Mouse (Mus musculus): Measurements from ENCODE around the gene Nup153.

Nup153 gene

DNA sequence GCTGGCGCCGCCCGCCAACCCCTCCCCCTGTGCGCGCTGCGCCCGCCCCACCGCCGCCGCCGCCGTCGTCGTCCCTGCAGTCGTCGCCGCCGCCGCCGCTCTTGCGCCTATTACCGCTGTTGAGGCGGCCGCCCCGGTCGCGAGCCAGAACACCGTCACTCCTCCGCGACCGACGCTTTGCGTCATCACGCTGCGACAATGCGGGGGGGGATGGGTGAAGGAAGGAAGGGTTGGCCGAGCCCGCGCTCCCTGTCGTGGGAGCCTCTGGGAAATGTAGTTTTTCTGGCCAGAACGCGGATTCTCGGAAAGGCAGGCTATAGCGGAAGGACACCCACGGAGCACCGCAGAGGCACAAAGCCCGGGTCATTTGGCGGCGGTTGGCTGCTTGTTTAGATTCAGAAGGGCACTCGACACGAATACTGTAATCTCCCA is at the start of gene Nup153:
Nup153 (minus strand) TSS at position 104 of the 432 bp plus-strand sequence.
- in situ Hi-C loops (cut with MboI, MseI), result loop anchor here (25.0 kb wide), 1 partner anchor 1784 kb away; the partner anchor contains the start of genes A830005F24Rik and Zfp169

DNA sequence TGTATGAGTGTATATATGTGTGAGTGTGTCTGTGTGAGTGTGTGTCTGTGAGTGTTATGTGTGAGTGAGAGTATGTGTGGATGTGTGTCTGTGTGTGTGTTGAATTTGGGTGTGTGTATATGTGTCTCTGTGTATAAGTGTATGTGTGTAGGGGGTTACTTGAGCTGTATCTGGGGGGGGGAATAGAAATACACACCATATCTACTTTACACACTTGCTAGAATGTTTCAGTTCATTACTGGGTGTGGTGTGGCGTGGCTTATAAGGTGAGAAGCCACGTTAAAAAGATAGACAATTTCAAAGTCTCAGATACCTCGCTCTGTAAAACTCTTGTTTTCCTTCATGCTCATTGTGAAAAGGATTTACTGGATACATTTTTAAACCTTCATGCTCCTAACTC is 49.7 kb upstream of the Nup153 start:
- in situ Hi-C loops (cut with MboI, MseI), result no loop called here

DNA sequence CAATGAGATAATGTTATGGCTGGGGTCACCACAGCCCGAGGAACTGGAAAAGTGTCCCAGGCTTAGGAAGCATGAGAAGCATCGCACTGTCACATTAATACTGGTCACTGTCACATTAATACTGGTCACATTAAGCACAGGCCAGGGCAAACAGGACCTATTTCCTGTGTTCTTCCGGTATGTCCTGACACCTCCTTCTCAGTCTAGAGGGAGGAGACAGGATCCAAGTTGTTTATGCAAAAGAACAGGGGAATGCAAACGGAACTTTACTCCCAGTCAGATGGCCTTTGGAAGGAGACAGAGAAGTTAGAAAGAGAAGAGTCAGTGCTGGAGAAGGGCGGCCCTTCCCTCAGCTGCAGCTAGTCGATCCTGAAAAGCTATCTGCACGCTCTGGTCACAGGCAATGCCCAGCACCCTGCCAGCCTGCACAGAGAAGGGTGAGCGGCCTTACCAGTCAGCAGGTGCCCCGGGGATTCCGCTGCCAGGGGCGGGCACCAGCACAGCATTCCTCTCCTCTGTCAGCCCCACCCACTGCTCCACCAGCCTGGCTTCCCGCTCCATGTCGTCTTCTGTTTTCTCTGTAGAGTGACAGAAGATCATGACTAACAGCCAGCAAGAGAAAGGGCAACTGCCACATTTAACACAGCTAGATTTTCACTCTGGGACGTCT is 49.0 kb upstream of the Nup153 start:
- in situ Hi-C loops (cut with MboI, MseI), result no loop called here

DNA sequence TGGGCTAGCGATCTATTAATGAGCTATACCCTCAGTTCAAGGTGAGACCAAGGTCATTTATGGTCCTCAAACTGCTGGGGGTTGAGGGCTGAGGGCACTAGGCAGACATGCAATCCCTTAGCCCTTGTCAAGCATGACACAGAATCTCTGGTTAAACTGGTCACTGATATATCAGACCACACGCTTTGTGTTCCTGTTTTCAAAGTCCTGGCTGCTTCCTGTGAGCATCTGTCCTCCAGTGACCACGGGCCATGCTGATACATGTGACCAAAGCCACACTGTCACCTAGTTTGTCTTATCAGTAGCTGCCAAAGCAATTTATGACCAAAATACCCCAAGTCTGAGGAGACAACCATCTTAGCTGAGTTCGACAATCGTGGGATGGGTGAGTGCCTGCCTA is 47.3 kb upstream of the Nup153 start:
- in situ Hi-C loops (cut with MboI, MseI), result no loop called here

DNA sequence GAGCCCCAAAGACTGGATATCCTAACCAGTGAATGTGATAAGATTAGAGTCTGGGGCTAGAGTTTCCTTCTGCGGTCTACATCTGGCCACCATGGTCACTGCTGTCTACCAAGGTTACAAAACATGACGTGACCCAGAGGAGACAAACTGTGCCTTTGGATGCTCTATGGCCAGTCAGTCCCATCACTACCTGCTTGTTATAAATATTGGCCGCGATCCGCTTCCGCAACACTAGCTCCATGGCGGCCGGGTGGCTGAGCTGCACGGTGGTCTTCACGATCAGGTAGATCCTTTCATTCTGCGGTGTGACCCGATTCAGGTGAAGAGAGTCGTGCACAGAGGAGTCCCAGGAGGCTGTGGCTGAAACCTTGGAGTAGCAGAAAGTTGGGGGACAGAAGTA is 44.8 kb upstream of the Nup153 start:
- in situ Hi-C loops (cut with MboI, MseI), result no loop called here

DNA sequence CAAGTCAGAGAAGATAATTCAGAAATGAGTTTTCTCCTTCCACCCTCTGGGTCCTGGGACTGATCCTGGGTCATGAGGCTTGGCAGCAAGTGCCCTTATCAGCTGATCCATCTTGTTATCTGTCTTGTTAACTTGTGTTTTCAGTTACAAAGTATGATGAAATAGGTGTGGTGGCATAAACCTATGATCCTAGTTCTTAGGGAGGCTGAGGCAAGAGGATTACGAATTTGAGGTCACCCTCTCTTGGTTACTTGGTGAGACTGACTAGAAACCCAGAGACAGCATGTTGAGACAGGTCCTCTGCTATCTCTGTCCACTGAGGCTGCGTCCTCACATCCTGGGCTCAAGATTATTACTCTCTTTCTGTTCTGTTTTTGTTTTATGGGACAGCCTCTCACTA is 37.6 kb upstream of the Nup153 start:
- in situ Hi-C loops (cut with MboI, MseI), result no loop called here

DNA sequence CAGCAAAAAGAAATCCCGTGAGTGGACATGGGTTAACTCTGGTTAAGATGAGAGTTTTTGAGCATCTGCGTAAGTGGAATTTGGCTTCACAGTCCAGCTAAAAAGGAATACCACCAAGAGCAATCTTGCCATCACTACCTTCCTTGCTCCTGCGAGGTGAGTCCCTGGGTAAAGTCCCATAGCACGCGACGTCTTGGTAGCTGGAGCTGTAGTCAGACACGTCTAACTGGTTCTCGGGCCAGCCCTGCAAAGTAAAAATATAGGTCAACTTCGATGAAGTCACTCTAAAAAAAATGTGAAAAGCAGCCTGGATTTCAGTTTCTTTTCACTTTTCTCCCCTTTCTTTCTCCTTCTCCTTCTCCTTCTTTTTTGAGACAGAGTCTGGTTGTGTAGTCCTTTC is 35.5 kb upstream of the Nup153 start:
- in situ Hi-C loops (cut with MboI, MseI), result no loop called here

DNA sequence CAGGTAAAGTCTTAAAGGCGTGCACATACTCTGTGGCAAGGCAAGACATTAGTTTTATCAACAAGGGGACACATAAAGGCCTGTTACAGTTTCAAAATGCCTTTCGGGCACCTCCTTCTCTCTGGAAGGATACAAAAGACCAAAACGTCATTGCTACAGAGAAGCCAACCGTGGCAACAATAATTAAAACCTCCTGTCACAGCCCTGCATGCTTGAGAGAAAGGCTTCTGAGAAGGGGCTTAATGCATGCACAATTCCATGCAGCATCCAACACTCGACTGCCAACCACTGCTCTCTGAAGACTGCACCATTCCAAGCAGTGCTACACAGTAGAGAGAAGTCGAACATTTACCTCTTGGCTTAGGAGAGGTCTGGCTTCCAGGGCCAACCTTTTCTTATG is 33.2 kb upstream of the Nup153 start:
- in situ Hi-C loops (cut with MboI, MseI), result no loop called here

DNA sequence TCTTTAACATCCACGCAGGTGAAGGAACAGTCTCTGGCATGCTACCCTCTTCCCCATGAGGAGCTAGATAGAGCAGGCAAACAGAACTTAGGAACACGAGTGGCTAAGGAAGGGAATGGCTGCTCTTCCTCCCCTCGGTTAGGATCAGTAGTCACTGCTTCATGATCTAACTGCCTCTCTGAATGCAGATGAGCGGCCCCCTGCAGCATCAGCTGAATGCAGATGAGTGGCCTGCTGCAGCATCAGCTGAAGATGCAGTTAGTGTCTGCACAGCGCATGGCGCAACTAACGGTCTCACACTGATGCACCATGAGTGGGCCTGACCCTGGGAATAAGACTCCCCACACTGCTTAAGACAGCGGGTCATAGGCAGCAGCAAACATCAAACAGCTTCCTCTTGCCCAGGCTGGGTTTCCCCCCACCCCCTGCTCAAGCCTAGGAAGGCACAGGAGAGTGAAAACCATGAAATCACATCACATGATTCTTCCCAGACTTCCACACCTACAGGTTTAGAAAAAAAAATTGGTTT is 31.6 kb upstream of the Nup153 start:
- in situ Hi-C loops (cut with MboI, MseI), result no loop called here

DNA sequence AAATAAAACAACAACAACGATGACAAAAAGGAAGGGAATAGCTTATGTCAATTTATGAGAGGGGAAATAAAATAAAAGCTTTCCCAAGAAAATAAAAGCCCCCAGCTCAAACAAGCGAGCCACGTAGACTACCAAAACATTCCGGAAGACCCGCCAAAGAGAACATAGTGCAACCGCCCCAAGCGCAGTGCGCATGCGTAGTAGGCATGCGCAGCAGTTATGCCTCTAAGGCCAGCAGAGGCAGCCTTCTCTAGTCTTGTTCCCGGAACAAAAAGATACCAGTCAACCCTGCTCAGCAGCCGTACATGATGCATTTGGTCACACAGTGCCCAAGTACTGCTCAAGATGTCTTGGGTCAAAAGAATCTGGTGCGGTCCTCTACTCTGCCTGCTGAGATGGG is 30.9 kb upstream of the Nup153 start:
- in situ Hi-C loops (cut with MboI, MseI), result no loop called here

DNA sequence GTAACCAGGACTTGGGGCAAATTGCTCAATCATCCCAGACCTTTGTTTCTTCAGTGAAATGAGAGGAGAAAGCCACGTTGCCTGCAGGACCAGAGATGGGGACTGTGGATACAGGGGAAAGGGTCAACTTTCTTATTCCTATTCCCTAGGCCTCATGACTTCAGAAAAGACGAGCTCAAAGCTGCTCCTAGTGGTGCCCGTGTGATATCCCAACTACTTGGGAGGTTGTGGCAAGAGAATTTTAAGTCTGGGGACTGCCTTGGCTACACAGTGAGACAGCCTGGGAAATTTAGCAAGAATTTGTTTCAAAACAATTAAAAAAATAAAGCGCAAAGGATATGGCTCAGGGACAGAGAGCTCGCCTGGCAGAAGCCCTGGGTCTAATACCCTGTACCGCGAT is 30.2 kb upstream of the Nup153 start:
- in situ Hi-C loops (cut with MboI, MseI), result no loop called here

DNA sequence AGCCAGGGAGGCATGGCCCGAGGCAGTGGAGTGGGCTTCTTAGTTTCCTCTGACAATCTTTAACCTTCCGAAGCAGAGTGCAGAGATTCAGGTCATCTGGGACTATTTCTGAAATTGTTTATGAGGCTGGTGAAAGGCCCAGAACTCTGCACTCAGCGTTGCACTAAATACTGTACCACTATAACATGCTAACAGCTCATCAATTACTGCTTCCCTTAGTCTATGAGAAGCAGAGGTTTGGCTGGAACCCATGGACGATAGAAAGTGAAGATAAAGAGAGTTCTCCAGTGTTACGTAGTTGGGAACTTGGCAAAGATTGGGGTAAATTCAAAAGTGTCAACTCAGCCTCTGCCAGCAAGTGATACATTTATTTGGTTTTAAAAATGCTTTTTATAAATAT is 25.6 kb upstream of the Nup153 start:
- in situ Hi-C loops (cut with MboI, MseI), result no loop called here

DNA sequence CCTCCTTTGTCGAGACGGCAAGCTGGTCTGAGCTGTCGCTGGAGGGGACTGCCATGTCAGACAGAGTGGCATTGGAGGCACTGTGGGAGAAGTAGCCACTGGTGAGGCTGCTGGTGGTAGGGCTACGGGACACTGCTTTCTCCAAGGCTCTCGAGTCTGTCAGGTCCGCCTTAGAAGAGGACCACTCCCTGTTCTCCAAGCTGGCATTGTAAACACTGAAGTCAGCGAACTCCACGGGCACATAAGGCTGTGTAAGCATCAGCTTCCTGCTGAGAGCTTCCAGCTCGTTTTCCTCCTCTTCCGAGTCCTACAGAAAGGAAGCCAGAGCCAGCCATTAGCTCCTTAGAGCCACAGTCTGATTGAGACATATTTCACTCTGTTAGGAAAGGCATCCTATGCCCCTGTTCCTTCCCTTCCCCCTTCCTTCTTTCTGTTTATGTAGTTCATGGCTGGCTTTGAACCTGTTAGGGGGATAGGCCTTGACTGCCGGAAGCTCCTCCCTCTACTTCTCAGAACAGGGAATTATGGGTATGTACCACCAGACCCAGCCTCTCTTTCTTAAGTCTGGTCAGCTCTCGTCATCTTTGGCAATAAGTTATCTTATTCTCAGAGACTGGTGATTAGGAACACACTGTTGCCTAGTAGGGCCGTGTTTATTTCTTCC is 25.0 kb upstream of the Nup153 start:
- in situ Hi-C loops (cut with MboI, MseI), result no loop called here

DNA sequence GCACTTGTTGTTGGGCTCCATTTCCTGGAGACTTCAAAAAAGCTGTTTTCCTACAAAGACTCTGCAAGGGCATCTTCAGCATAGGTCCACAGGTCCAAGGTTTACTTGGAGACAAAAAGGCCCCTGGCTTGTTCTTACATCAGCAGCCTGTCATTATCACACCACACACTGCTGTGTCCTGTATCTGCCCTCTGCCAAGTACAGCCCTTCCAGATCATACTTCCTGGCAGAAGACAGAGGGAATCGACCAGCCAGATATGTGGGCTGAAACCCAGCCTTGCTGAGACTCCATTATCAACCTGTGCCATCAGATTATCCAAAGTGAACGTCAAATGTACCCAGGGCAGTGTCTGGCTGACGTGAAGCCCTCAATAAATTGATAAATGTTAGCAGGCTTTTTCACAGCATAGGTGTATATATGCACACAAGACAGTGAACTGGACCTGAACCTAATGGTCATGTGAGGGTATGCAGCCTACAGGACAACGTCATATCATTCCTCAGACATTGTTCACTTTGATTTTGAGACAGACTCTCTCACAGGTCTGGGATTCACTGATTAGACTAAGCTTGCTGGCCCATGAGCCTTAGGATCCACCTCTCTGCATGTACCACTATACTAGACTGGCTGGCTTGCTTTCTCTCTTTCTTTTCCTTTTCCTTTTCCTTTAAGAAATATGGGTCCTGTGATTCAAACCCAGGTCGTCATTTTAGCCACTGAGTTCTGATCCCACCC is 20.6 kb upstream of the Nup153 start:
- in situ Hi-C loops (cut with MboI, MseI), result loop anchor here (25.0 kb wide), 1 partner anchor 1764 kb away; the partner anchor contains the start of genes A830005F24Rik and Zfp169

DNA sequence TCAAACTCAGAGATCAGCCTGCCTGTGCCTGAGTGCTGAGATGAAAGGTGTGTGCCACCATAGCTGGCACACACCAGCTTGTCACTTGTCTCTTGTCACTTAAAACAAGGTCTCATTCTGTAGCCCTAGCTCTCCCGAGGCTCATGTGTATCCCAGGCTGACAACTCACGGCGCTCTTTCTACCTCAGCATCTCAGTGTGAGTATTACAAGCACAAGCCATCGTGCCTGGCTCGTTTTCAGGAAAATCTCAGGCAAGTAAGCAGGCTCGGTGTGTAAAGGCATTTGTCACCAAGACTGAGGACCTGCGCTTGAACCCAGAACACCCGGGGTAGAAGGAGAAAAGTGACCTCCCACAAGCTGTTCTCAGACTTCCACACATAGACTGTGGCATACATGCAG is 16.1 kb upstream of the Nup153 start:
- in situ Hi-C loops (cut with MboI, MseI), result loop anchor here (25.0 kb wide), 1 partner anchor 1768 kb away; the partner anchor contains the start of genes A830005F24Rik and Zfp169

DNA sequence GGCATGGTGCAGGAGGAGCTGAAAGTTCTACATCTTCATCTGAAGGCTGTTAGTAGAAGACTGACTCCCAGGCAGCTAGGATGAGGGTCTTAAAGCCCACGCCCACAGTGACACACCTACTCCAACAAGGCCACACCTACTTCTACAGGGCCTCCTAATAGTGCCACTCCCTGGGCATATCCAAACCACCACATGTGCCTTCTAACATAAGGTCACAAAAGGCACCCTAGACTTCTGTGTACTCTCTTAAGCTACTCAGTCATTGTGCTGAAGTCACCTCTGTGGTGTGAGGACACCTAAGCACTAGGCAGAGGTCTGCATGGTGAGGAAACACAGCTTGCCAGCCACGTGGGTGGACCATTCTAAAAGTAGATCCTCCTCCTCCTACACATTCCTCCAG is 14.6 kb upstream of the Nup153 start:
- in situ Hi-C loops (cut with MboI, MseI), result loop anchor here (25.0 kb wide), 1 partner anchor 1770 kb away; the partner anchor contains the start of genes A830005F24Rik and Zfp169

DNA sequence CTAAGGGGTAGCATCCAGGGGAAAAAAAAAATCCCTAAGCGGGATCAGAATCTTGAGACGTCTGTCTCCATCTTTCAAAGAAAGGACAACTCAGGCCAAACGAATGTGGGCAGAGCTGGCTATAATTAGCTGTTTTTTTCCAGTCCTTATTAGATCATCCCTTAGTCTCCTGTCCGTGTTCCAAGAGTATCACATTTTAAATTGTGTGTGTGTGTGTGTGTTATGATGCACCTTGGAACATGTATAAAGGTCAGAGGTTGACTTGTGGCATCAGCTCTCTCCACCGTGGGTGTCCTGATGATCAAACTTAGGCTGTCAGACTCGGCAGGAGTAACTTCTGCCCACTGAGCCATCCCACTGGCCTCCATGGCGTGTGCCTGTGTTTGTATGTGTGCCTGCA is 11.7 kb upstream of the Nup153 start:
- in situ Hi-C loops (cut with MboI, MseI), result loop anchor here (25.0 kb wide), 1 partner anchor 1773 kb away; the partner anchor contains the start of genes A830005F24Rik and Zfp169

DNA sequence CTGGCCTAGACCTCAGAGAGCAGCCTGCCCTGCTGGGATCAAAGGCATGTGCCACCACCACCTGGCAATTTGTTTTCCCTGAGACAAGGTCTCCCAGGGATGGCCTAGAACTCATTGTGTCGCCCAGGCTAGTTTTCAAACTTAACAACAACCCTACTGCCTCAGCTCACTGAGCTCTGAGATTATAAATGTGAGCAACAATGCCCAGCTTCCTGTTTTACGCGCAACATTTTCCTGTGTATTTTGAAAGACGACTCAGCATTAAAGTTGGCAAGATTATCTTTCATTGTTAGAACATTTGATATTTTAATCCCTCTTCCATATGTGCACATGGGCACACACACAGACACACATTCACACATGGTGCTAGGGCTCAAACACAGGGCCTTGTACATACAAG is 9.7 kb upstream of the Nup153 start:
- in situ Hi-C loops (cut with MboI, MseI), result loop anchor here (25.0 kb wide), 1 partner anchor 1775 kb away; the partner anchor contains the start of genes A830005F24Rik and Zfp169

DNA sequence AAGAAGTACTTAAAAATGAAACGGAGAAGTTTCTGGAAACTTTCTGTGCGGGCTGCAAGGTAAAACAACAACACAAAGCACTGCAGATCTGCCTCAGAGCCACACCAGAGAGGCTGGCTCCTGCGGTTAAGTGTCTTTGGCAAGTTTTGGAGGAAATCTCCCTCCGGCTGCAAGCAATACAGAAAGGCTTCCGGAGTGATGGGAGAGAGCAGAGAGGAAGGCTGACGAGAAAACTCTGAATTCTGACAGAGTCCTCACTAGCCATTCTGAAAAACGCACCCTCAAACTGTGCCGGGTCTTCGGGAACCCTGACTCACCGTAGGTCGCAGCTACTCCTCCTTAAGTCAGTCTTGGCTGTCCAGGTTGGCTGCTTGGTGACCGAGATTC is 8.7 kb upstream of the Nup153 start:
- in situ Hi-C loops (cut with MboI, MseI), result loop anchor here (25.0 kb wide), 1 partner anchor 1776 kb away; the partner anchor contains the start of genes A830005F24Rik and Zfp169

DNA sequence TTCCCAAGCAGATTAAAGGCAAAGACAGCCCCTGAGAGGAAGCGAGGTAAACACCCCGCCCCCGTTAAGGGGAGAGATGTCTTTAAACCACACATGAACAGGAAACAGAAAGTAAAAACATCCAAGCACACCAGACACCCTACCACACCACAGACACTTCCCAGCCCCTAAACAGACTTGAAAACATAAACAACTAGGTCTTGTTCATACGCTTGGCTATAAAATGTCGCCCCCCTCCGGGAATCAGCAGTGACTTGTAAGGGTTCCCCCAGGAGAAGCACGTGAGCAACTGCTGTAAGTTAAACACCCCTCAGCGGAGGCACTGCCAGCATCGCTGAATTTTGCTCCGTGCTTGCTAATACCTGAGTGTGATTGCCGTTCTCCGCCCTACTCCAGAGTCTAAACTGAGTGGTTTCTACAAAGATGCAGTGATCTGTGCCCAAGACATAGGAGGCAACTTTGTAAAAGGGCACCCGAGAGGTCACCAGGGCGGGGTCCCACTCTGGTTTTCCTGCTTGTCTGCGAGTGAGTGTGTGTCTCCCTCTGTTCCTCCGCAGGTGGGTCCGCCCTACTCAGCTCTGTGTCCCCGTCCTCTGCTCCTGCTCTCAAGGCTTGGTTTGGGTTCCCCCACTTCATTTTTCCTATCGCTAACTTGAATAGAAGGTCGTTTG is 8.2 kb upstream of the Nup153 start:
- in situ Hi-C loops (cut with MboI, MseI), result loop anchor here (25.0 kb wide), 1 partner anchor 1776 kb away; the partner anchor contains the start of genes A830005F24Rik and Zfp169

DNA sequence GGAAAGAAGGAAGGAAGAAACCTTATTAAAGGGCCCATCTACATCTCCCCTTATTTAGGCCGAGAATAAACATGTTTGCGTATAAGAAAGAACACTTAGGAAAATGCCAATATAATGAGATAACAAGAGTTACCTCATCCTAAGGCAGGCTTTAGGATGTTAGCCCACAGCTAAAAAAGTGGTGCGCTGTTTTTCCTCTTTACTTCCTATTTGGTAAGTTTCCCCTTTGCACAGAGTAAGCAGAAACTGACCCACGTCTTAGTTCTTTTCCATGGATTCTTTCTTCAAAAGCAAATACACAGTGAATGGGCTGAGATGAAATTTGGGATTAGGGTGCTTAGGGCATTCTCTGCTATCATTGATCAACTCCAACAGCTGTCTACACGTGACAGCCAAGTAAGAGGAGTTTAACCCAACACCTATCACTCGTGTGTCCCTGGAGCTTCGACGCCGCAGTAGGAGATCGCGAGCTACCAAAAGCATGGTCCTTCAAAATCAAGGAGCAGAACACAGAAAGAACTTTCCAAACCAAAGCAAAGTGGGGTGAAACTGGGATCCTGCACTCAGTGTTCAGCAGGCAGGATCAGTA is 7.6 kb upstream of the Nup153 start:
- in situ Hi-C loops (cut with MboI, MseI), result loop anchor here (25.0 kb wide), 1 partner anchor 1777 kb away; the partner anchor contains the start of genes A830005F24Rik and Zfp169
